Mouse (Mus musculus): ENCODE measurements around the gene Gm37240.

The Gm37240 gene

GRCm38 (mm10) chr3:84474981-84475775 is 1412.1 kb downstream of the Gm37240 start:
- no peak for DNase-seq (ENCODE audit: low spot score in 2 of 2)

DNA sequence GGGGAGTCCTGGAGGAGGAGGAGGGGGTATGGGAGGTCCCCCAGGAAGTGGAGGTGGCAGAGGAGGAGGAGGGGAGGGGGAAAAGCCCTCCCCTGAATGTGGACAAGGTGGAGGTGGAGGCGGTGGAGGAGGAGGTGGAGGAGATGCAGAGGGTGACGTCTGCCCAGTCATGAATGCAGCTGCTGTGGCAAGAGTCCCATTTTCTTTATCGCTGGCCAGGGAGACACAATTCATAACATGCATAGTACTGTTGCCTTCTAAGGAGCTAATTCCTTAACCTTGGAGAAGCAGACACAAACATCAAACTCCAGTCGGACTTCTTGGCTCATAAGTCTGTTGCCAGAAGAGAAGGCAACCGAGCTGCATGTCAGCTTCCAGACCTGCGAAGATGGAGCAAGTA is 1412.9 kb downstream of the Gm37240 start:
- no peak for DNase-seq (ENCODE audit: low spot score in 2 of 2)

DNA sequence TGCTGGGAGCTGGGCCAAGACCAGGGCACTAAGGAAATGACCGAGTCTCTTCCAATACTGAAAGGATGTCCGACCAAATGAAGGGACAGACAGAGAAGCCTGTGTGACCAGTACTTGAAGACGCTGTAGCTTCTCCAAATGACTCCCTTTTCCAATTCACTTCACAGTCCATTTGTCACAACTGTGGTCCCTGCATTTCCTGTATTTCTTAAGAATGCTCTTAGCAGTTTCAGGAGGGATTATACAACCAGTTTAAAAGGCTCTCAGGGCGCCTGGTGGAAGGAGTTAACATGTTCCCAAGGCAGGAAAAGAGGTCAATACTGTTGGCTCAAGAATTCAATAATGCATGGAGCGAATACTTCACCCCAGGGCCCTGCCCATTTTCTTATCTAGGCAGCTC is 1414.4 kb downstream of the Gm37240 start:
- DNase-seq (ENCODE audit: low spot score in 2 of 2): no peak

DNA sequence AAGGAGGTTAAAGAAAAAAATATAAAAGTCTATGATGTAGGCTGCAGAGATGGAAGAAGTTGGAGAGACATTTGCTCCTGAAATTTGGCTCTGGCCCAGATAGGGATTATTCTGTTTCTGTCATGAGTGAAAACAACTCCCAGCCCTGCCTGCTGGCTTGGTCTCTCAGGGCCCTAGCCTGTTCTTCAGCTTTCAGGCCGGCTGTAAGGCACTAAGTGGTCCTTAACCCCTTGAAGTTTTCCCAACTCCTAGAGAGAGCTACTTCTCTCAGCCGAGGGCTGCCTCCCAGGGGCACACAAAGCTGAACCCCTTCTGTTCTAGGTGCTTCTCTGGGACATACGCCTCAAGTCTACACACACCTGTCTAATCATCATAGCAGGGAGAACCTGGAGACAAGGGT is 1414.8 kb downstream of the Gm37240 start:
- no peak for DNase-seq (ENCODE audit: low spot score in 2 of 2)

DNA sequence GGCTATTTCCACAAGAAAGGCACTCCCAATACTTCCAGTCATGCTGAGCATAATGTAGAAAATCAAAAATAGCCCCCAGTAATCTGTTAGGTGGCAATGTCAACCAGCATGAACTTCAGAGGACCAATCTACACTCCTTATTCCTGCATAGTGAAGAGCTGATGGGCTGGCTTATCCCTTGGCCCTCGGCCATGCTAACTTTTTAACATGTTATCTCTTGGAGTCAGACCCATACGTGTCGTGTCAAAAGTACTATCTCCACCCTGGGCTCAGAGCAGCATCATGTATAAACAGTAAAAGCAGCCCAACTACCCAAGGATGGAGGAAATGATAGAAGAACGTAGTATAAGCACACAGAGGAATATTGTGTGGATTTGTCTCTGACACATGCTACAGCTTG is 1416.2 kb downstream of the Gm37240 start:
- peak in 1 of 2 experiments; percentile 57 for DNase-seq (ENCODE audit: low spot score in 2 of 2)

DNA sequence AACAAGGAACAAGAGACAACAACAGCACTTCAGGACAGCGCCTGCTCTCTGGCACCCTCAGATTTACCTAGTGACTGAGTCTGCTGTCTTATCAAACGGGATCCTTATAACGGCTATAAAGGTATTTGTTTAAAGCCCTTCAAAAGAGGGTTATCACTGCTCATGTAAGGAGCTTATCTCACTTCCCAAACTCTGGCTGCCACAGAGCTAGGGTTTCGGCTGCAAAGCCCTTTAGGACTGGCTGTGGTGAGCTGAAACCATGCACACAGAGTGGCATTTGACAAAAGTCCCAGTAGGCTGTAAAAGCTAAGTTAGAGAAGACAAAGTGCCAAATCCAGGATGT is 1419.2 kb downstream of the Gm37240 start:
- DNase-seq (ENCODE audit: low spot score in 2 of 2): no peak

DNA sequence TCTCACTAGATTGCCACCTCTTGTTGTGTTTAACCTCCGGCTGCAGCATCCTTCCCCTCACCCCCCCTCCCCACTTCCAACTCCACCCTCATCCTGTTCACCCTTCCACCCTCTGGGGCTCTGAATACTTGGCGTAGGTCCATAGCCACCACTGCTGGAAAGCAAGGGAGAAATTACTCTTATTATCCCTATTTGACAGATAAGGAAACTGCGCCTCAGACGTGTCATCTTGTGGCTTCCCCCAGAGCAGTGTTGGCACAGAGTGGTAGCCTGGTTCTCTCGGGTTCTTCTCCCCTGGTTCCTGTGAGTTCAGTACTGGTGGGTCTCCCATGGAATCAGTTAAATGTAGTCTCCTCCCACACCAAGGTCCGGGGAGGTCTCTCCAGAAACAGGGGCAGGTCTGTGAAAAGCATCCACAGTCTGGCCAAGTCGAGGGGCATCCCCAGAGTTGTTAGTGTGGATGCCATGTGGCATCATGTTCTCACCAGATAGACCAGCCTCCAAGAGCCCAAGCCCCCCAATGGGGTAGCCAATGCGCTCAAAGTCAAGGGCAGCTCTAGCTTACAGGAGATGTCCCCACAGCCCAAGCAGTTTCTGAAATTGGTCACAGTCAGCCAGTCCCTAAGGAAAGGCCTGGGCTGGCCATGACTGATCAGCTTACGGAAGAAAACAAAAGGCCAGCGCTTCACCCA is 1419.8 kb downstream of the Gm37240 start:
- DNase-seq (ENCODE audit: low spot score in 2 of 2): no peak

GRCm38 (mm10) chr3:84465822-84466500 is 1421.4 kb downstream of the Gm37240 start:
- no peak for DNase-seq (ENCODE audit: low spot score in 2 of 2)

DNA sequence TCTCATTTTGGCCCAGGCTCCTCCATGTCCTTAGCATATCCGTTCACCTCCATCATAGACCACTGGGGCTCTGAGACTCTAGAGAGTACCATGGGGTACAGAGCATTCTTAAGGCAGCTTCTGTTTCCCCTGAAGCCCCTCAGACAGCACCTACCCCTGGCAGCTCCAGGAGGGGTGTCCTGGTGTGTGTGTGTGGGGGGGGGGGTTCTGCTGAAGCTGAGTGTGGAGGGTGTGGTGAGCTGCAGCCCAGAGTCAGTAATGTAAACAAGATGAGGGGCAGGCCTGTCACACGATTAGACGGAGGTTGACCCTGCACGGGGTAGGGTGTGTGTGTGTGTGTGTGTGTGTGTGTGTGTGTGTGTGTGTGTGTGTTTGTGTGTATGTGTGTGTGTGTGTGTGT is 1425.6 kb downstream of the Gm37240 start:
- DNase-seq (ENCODE audit: low spot score in 2 of 2): no peak

- peak; percentile 37 to 40 for DNase-seq (ENCODE audit: low spot score in 2 of 2)
Measured at GRCm38 (mm10) chr3:84460952-84461351, 1426.4 kb downstream of the Gm37240 start.

GRCm38 (mm10) chr3:84460499-84460898 is 1426.8 kb downstream of the Gm37240 start:
- no peak for DNase-seq (ENCODE audit: low spot score in 2 of 2)

GRCm38 (mm10) chr3:84455733-84456417 is 1431.4 kb downstream of the Gm37240 start:
- DNase-seq (ENCODE audit: low spot score in 2 of 2): peak in 1 of 2 experiments; percentile 62

DNA sequence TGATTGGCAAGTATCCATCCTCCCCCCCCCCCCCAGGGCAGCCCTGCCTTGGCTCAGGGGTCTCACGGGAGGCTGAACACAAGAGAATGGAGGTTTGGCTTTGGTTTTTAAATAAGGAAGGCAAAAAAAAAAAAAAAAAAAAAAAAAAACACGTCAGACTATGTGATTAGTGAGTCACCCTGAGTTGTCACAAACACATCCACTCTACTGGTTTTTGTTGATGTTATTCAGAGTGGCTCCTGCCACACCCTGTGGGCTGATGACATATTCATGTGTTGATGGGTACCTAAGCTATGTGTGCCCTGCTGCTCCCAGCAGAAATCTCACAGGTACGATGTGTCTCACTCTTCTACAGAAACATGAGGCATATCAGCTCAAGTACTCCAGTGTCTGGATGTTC is 1436.7 kb downstream of the Gm37240 start:
- no peak for DNase-seq (ENCODE audit: low spot score in 2 of 2)

DNA sequence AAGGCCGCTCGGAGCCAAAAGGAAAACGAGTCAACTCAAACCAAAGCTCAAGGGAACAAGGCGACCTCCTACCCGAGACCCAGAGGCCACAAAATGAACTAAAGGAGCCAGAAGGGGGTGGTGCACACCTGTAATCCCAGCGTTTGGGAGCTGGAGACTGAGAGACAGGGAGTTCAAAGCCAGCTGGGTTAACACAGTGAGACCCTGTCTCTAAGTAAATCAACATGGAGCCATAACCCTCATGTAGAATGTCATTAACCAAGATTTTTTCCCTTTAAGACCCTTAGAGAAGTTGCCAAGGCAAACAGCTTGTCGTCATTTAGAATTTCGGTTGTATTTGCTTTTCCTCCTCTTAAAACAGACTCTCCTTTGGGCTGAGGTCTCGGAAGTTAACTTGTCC is 1438.3 kb downstream of the Gm37240 start:
- no peak for DNase-seq (ENCODE audit: low spot score in 2 of 2)

GRCm38 (mm10) chr3:84447803-84448202 is 1439.5 kb downstream of the Gm37240 start:
- no peak for DNase-seq (ENCODE audit: low spot score in 2 of 2)

All from spleen, postnatal 14 days (tissue).